14 mouse cellular contexts compared by ENCODE assay signal in genomic region chr6:85314064-85314798, GRCm38 (mm10). TPM values are rescaled to one million over a fixed set of nuclear protein-coding genes. Genes with fewer than 3 reads are reported as not detected.
DNase-seq lines count a peak whose midpoint lies in the region; ATAC-seq lines count a peak whose summit lies in the region.
"Had no signal": no experiment of that assay in that cellular context is flagged by ENCODE, and none has a peak within 500 bp of the region (broad histone marks: within the 10 kb centered on the region; RNA-seq: fewer than 3 reads in every experiment).

No protein-coding gene starts in this region.

- H3K4me1 ChIP-seq in forebrain, embryonic 15.5 days = peaks cover 17% of the 10 kb centered on the region
- peaks cover 9% of the 10 kb centered on the region for H3K4me1 ChIP-seq in midbrain, embryonic 13.5 days (replicated peaks)

- no peaks in the 10 kb centered on the region for H3K27me3 ChIP-seq in forebrain, embryonic 15.5 days
- no peaks in the 10 kb centered on the region for H3K27me3 ChIP-seq in midbrain, embryonic 13.5 days

- no peaks in the 10 kb centered on the region for H3K9me3 ChIP-seq in forebrain, embryonic 15.5 days
- H3K9me3 ChIP-seq in midbrain, embryonic 13.5 days = no peaks in the 10 kb centered on the region

- H3K27ac ChIP-seq in forebrain, embryonic 15.5 days (replicated peaks) = peak overlapping the region; percentile 87
- H3K27ac ChIP-seq in midbrain, embryonic 13.5 days = peak overlapping the region; percentile 67
- H3K27ac ChIP-seq: heart, adult 2 months had no signal

- peak; percentile 27 for DNase-seq in retina, postnatal 1 day
- no peak for DNase-seq in retina, embryonic 14.5 days (ENCODE audit: low spot score)
- DNase-seq in spleen, postnatal 36 days (ENCODE audit: low spot score in 2 of 2) = no peak
- DNase-seq in spleen, postnatal 14 days (ENCODE audit: low spot score in 2 of 2) = no peak
- DNase-seq: adrenal gland, postnatal 14 days; cerebellum, adult 8-10 months; heart, adult 2 months; heart, postnatal 36 days; kidney, adult 9 months; layer of hippocampus, adult 9-11 months; thymus, postnatal 36 days had no signal

- no peaks in the 10 kb centered on the region for H3K36me3 ChIP-seq in forebrain, embryonic 15.5 days
- 0 out of 2 replicates have a peak, but pooled peaks cover 1% of the 10 kb centered on the region for H3K36me3 ChIP-seq in midbrain, embryonic 13.5 days

- H3K4me3 ChIP-seq in forebrain, embryonic 15.5 days = no peak overlapping the region
- no peak overlapping the region for H3K4me3 ChIP-seq in midbrain, embryonic 13.5 days (replicated peaks)
- H3K4me3 ChIP-seq: heart, adult 2 months had no signal

- H3K9ac ChIP-seq in forebrain, embryonic 15.5 days (replicated peaks) = no peak overlapping the region
- no peak overlapping the region for H3K9ac ChIP-seq in midbrain, embryonic 13.5 days (replicated peaks)

- H3K4me2 ChIP-seq in forebrain, embryonic 15.5 days (replicated peaks) = no peak overlapping the region
- H3K4me2 ChIP-seq in midbrain, embryonic 13.5 days (replicated peaks) = no peak overlapping the region

- ATAC-seq in forebrain, embryonic 15.5 days (replicated peaks) = 0 out of 2 replicates have a peak, but pooled peaks have one; percentile 38
- no peak for ATAC-seq in midbrain, embryonic 13.5 days
- no peak for ATAC-seq in CD4-positive, CD25-positive, alpha-beta regulatory T cell, adult 4 months

- 18% methylated on average over 9 of the region's 9 CpGs for WGBS in forebrain, embryonic 15.5 days
- 48% methylated on average over 9 of the region's 9 CpGs for WGBS in midbrain, embryonic 13.5 days

RNA-seq across cellular contexts. Expression of gene Sfxn5, which starts 19.0 kb away (rescaled TPM):
- 24.2 and 25.3 TPM in 2 replicates for polyA plus RNA-seq in forebrain, embryonic 15.5 days (2015; fragmentation: Nextera tagmentation; extraction: Ambion mirVana)
- polyA plus RNA-seq in midbrain, embryonic 13.5 days (2015; fragmentation: Nextera tagmentation; extraction: Ambion mirVana) = 12.6 and 13.4 TPM in 2 replicates
- 1 to 10 TPM; 2.9 to 3.1 TPM for polyA plus RNA-seq in CD4-positive, CD25-positive, alpha-beta regulatory T cell, adult 4 months (2017; shearing (Covaris generic))
